In the genomic region with DNA sequence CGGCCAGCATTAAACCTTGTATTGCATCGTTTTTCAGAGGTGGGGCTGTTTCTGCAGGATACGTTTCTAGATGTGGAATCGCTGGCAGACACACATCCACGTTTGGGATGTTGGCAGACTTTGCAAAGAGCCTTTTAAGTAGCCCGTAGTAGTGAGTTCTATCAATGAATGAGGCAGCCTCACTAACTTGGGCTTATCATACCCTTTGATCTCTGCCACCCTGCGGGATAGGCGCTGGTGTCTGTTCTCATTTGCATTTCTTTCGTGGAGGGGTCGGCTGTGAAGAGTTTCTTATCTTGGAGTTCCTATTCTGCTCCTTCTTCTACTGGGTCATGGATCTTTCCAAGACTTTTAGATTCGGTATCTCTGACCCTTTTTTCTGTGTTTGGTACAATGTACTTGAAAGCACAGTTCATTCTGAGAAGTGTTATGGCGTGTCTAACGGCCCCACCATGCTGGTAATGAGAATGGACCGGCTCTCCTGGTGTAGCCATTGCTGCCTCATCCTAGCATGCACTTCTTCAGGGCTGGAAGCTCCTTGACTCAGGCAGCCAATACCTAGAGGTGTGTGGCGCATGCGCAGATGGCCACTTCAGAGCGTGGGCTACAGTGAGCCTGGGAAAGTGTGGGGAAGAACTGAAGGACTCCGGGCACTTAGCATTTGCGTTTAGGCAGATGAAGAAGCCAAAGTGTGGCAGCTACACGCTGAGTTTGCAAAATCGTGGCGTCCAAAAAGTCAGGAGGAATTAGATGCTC, we compare ENCODE assay signal across 18 mouse cellular contexts.
"Had no signal": no experiment of that assay in that cellular context is flagged by ENCODE, and none has a peak within 500 bp of the region (broad histone marks: within the 10 kb centered on the region; RNA-seq: fewer than 3 reads in every experiment).

No protein-coding gene starts in this region.

- H3K27ac ChIP-seq: layer of hippocampus, adult 2 months; left cerebral cortex, adult 2 months; limb, embryonic 15.5 days; liver, embryonic 12.5 days; midbrain, embryonic 10.5 days; neural tube, embryonic 15.5 days; stomach, embryonic 15.5 days had no signal

- H3K4me1 ChIP-seq: limb, embryonic 15.5 days; midbrain, embryonic 10.5 days; stomach, embryonic 15.5 days had no signal

- DNase-seq: kidney, postnatal 10 days; kidney, postnatal 4 days; lung, embryonic 14.5 days; lung, postnatal 10 days; lung, postnatal 4 days; midbrain, embryonic 14.5 days; right cerebral cortex, postnatal 4 days; spleen, adult 18-20 months; thymus, adult 18-20 months; thymus, postnatal 14 days had no signal

- H3K9ac ChIP-seq: limb, embryonic 15.5 days; liver, embryonic 12.5 days; lung, embryonic 14.5 days; neural tube, embryonic 15.5 days; stomach, embryonic 15.5 days had no signal

- H3K36me3 ChIP-seq: liver, embryonic 12.5 days; neural tube, embryonic 15.5 days; stomach, embryonic 15.5 days had no signal

- H3K27me3 ChIP-seq: limb, embryonic 15.5 days; liver, embryonic 12.5 days; neural tube, embryonic 15.5 days; stomach, embryonic 15.5 days had no signal

- H3K4me3 ChIP-seq: layer of hippocampus, adult 2 months; left cerebral cortex, adult 2 months; limb, embryonic 15.5 days; liver, embryonic 12.5 days; midbrain, embryonic 10.5 days; myocyte; neural tube, embryonic 15.5 days; stomach, embryonic 15.5 days had no signal

- H3K9me3 ChIP-seq: limb, embryonic 15.5 days; liver, embryonic 12.5 days; midbrain, embryonic 10.5 days; neural tube, embryonic 15.5 days; stomach, embryonic 15.5 days had no signal
